Mouse (Mus musculus) hindlimb bud, embryonic 11.5 days (tissue): Measurements from ENCODE around the gene Shmt2.
A peak's percentile ranks its signal among the peaks of the same experiment; 100 is the strongest.

ENCODE experiments used
- DNase-seq: peaks from one replicate; pipeline ENCODE4 v3.0.0-alpha.2; 2012; ENCODE audit warnings: low read depth, low spot score; ENCODE audit errors: extremely low spot score

Shmt2 gene

GRCm38 (mm10) chr10:127512813-127513212 is 9.4 kb downstream of the Shmt2 start:
- no peak for DNase-seq

GRCm38 (mm10) chr10:127512307-127512666 is 10.0 kb downstream of the Shmt2 start:
- DNase-seq = no peak

GRCm38 (mm10) chr10:127511634-127512306 is 10.5 kb downstream of the Shmt2 start:
- no peak for DNase-seq

GRCm38 (mm10) chr10:127510895-127511617 is 11.2 kb downstream of the Shmt2 start:
- DNase-seq = no peak

- DNase-seq = no peak
These were observed 12.2 kb downstream of the Shmt2 start for GRCm38 (mm10) chr10:127509837-127510701.

- peak; percentile 94 for DNase-seq
These were observed 13.0 kb downstream of the Shmt2 start for GRCm38 (mm10) chr10:127509051-127509836.

GRCm38 (mm10) chr10:127508239-127508638 is 14.0 kb downstream of the Shmt2 start:
- no peak for DNase-seq

GRCm38 (mm10) chr10:127500894-127501893 is 21.1 kb downstream of the Shmt2 start, which contains the start of gene Stac3:
Stac3 (plus strand) TSS chr10:127501686.
- DNase-seq = no peak

GRCm38 (mm10) chr10:127500042-127500441 is 22.2 kb downstream of the Shmt2 start:
- DNase-seq = no peak

- DNase-seq = no peak
These were observed 22.7 kb downstream of the Shmt2 start for GRCm38 (mm10) chr10:127499516-127499915.

GRCm38 (mm10) chr10:127496156-127496555 is 26.1 kb downstream of the Shmt2 start:
- DNase-seq = no peak

- no peak for DNase-seq
These were observed 30.1 kb downstream of the Shmt2 start for GRCm38 (mm10) chr10:127492118-127492517.

GRCm38 (mm10) chr10:127491128-127491512 is 31.1 kb downstream of the Shmt2 start:
- no peak for DNase-seq

GRCm38 (mm10) chr10:127490160-127491127 is 31.8 kb downstream of the Shmt2 start:
- no peak for DNase-seq

- no peak for DNase-seq
These were observed 33.4 kb downstream of the Shmt2 start for GRCm38 (mm10) chr10:127488856-127489255.

GRCm38 (mm10) chr10:127485235-127485634 is 37.0 kb downstream of the Shmt2 start:
- no peak for DNase-seq

GRCm38 (mm10) chr10:127480833-127481813 is 41.1 kb downstream of the Shmt2 start:
- DNase-seq = no peak
